ENCODE assay signal across 8 mouse cellular contexts in the genomic region with DNA sequence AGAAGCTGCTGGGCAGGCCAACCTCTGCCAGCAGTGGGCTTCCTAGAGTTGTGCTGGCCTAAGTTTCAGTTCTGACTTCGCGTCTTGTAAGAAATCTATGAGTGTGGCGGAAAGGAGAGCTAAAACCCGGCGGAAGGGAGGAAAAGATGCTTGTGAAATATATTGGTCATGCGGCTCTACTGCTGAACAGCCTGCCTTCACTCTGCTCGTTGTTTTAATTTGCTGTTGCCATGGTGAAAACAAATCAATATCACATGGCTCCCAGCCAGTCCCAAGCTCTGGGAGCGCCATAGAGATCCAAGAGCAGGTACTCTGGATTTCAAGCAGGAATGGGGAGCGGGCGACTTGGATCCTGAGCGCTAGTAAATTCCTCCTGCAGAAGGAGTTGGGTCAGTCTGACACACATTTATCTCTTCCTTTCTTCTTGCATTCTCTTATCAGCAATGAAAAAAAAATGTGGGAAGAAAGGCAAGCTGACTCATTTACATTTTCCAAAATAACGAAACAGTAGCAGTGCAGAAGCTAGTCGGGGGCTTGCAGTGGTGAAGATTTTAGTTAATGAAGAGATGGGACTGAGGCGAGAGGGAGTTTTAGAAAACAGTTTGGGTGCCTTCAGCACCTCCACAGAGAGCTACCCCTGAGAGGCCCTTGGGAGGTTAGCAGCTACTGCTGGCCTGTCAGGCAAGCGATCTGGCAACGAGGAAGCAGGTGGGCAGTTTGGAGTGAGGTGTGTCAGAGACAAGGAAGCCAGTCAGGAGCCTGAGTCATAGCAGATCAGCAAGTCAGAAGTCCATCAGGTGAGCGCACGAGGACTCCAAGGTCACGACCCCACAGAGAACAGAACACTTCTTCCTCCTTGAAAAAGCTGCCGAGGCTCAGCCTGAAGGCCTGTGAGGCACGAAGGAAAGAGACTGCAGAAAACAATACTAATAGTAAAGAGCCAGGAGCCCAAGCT. TPM values are rescaled to one million over a fixed set of nuclear protein-coding genes. Genes with fewer than 3 reads are reported as not detected.
DNase-seq lines count a peak whose midpoint lies in the region; ATAC-seq and TF ChIP-seq lines count a peak whose summit lies in the region.

No protein-coding gene starts in this region.

- H3K9me3 ChIP-seq in G1E (replicated peaks) = no peaks in the 10 kb centered on the region
- no peaks in the 10 kb centered on the region for H3K9me3 ChIP-seq in embryonic facial prominence, embryonic 11.5 days (replicated peaks; ENCODE audit: control insufficient read depth, low read length)
- no peaks in the 10 kb centered on the region for H3K9me3 ChIP-seq in limb, embryonic 11.5 days (ENCODE audit: control insufficient read depth, low read length)
- H3K9me3 ChIP-seq in midbrain, embryonic 10.5 days (replicated peaks) = no peaks in the 10 kb centered on the region

- H3K4me2 ChIP-seq in embryonic facial prominence, embryonic 11.5 days (ENCODE audit: low read depth, low read length) = peak overlapping the region; percentile 68
- peak overlapping the region; percentile 77 for H3K4me2 ChIP-seq in limb, embryonic 11.5 days (ENCODE audit: low read depth, severe bottlenecking)

- H3K36me3 ChIP-seq in G1E (replicated peaks) = peaks cover 14% of the 10 kb centered on the region
- H3K36me3 ChIP-seq in embryonic facial prominence, embryonic 11.5 days (replicated peaks; ENCODE audit: control insufficient read depth, insufficient read depth, low read depth, low read length) = no peaks in the 10 kb centered on the region
- H3K36me3 ChIP-seq in limb, embryonic 11.5 days (ENCODE audit: control insufficient read depth, insufficient read depth, low read length) = no peaks in the 10 kb centered on the region
- no peaks in the 10 kb centered on the region for H3K36me3 ChIP-seq in midbrain, embryonic 10.5 days

- H3K9ac ChIP-seq in embryonic facial prominence, embryonic 11.5 days (replicated peaks; ENCODE audit: low read length) = peak overlapping the region; percentile 64; the same call in 1 of the 2 replicates
- H3K9ac ChIP-seq in limb, embryonic 11.5 days (ENCODE audit: low read length) = peak overlapping the region; percentile 38

- intact Hi-C loops in left cerebral cortex, adult 2 months (cut with DNase I) = loop anchor here (5.0 kb wide), 3 partner anchors 114 to 201 kb away; no protein-coding TSS in a partner anchor

- peak; percentile 15 for ATAC-seq in G1E (ENCODE audit: extremely low read depth, insufficient number of reproducible peaks, low FRiP score, poor library complexity, severe bottlenecking)
- peak; percentile 18; the same call in 1 of the 2 replicates for ATAC-seq in embryonic facial prominence, embryonic 11.5 days (replicated peaks; ENCODE audit: insufficient number of reproducible peaks, low FRiP score, low TSS enrichment, low read depth)
- peak; percentile 49 for ATAC-seq in limb, embryonic 11.5 days (ENCODE audit: insufficient number of reproducible peaks, low FRiP score, low TSS enrichment, low read depth)

- H3K4me1 ChIP-seq in G1E (ENCODE audit: insufficient read depth, low read depth, low read length) = peaks cover 36% of the 10 kb centered on the region
- H3K4me1 ChIP-seq in embryonic facial prominence, embryonic 11.5 days (ENCODE audit: control insufficient read depth, insufficient read depth, low read length) = peaks cover 2% of the 10 kb centered on the region
- peaks cover 44% of the 10 kb centered on the region for H3K4me1 ChIP-seq in limb, embryonic 11.5 days (ENCODE audit: control insufficient read depth, insufficient read depth, low read length)
- peaks cover 60% of the 10 kb centered on the region for H3K4me1 ChIP-seq in midbrain, embryonic 10.5 days

- no peaks in the 10 kb centered on the region for H3K27me3 ChIP-seq in G1E (ENCODE audit: insufficient read depth, low read length)
- H3K27me3 ChIP-seq in embryonic facial prominence, embryonic 11.5 days (ENCODE audit: control insufficient read depth, insufficient read depth, low read length) = no peaks in the 10 kb centered on the region
- H3K27me3 ChIP-seq in limb, embryonic 11.5 days (ENCODE audit: control insufficient read depth, insufficient read depth, low read length) = no peaks in the 10 kb centered on the region
- no peaks in the 10 kb centered on the region for H3K27me3 ChIP-seq in midbrain, embryonic 10.5 days (ENCODE audit: low read depth, poor library complexity, severe bottlenecking)

- no peak for TF ChIP-seq CTCF in left cerebral cortex, adult 2 months (IDR thresholded peaks at IDR 0.05)
- TF ChIP-seq CTCF in G1E (IDR thresholded peaks at IDR 0.05; ENCODE audit: low read depth, low read length) = no peak

- H3K27ac ChIP-seq in left cerebral cortex, adult 2 months = peak overlapping the region; percentile 98
- peak overlapping the region; percentile 73 for H3K27ac ChIP-seq in embryonic facial prominence, embryonic 11.5 days (replicated peaks; ENCODE audit: low read depth, low read length)
- H3K27ac ChIP-seq in limb, embryonic 11.5 days (replicated peaks; ENCODE audit: low read depth, low read length) = peak overlapping the region; percentile 60
- peak overlapping the region; percentile 63 for H3K27ac ChIP-seq in midbrain, embryonic 10.5 days (replicated peaks)

- 28% methylated on average over 21 of the region's 21 CpGs for WGBS in embryonic facial prominence, embryonic 11.5 days
- WGBS in limb, embryonic 11.5 days = 21% methylated on average over 21 of the region's 21 CpGs
- WGBS in midbrain, embryonic 10.5 days = 63% methylated on average over 21 of the region's 21 CpGs

- no peak for DNase-seq in left cerebral cortex, adult 2 months (ENCODE audit: extremely low spot score in 1 of 2, low spot score in 2 of 2)
- no peak for DNase-seq in left cerebral cortex, adult 8-10 months (ENCODE audit: low spot score in 2 of 2)
- DNase-seq in G1E (ENCODE audit: low spot score) = peak; percentile 67
- peak; percentile 86 for DNase-seq in embryonic facial prominence, embryonic 11.5 days (ENCODE audit: low spot score)
- peak; percentile 76 for DNase-seq in heart, postnatal 4 days
- DNase-seq in limb, embryonic 11.5 days (ENCODE audit: low spot score) = peak; percentile 66
- DNase-seq in midbrain, embryonic 10.5 days (ENCODE audit: low spot score) = no peak
- no peak for DNase-seq in frontal cortex, postnatal 14 days (ENCODE audit: low spot score in 2 of 2)

- peak overlapping the region; percentile 71 for H3K4me3 ChIP-seq in left cerebral cortex, adult 2 months
- peak overlapping the region; percentile 63; the same call in 1 of the 2 replicates for H3K4me3 ChIP-seq in G1E (ENCODE audit: low read depth, low read length)
- peak overlapping the region; percentile 51 for H3K4me3 ChIP-seq in embryonic facial prominence, embryonic 11.5 days (ENCODE audit: low read depth, low read length)
- H3K4me3 ChIP-seq in limb, embryonic 11.5 days (ENCODE audit: low read depth, low read length) = peak overlapping the region; percentile 65
- peak overlapping the region; percentile 74 for H3K4me3 ChIP-seq in midbrain, embryonic 10.5 days

RNA-seq across cellular contexts. Expression of gene Mbnl2, which starts 3.1 kb away (rescaled TPM):
- total RNA-seq in left cerebral cortex, adult 2 months (2021) = 100 to 1,000 TPM; 248 to 251 TPM
- 100 to 1,000 TPM; 222 to 278 (median 250) TPM for total RNA-seq in left cerebral cortex, adult 8-10 months (2022)
- 140 and 158 TPM in 2 replicates for total RNA-seq in G1E (2014; fragmentation: Nextera tagmentation)
- total RNA-seq in G1E (2017) = 67.0 and 70.1 TPM in 2 replicates
- 24.4 TPM in 2 replicates for polyA plus RNA-seq in G1E (2012)
- polyA plus RNA-seq in embryonic facial prominence, embryonic 11.5 days (2014; fragmentation: Nextera tagmentation; extraction: Ambion mirVana) = 74.3 and 76.0 TPM in 2 replicates
- 100 to 1,000 TPM; 193 TPM for total RNA-seq in heart, postnatal 4 days (2021)
- 62.1 and 64.9 TPM in 2 replicates for polyA plus RNA-seq in limb, embryonic 11.5 days (2014; fragmentation: Nextera tagmentation; extraction: Ambion mirVana)
- 24.0 and 30.5 TPM in 2 replicates for polyA plus RNA-seq in midbrain, embryonic 10.5 days (2016; fragmentation: Nextera tagmentation; extraction: Ambion mirVana)

Comparison
In these comparisons a context has a peak if more than half of its experiments do, and no peak if none do; other contexts are left out.
1. DNase-seq: peak in G1E (single experiment), embryonic facial prominence, embryonic 11.5 days (single experiment), heart, postnatal 4 days (single experiment) and limb, embryonic 11.5 days (single experiment); none in left cerebral cortex, adult 2 months (0 of 2), left cerebral cortex, adult 8-10 months (0 of 2), midbrain, embryonic 10.5 days (single experiment) and frontal cortex, postnatal 14 days (0 of 2).
2. Peak in every context shown above with its lines, with median percentiles within 50 percentile points of each other: H3K27ac ChIP-seq, H3K4me3 ChIP-seq and ATAC-seq.